Mouse (Mus musculus): ENCODE measurements around the gene Hells.

DNA sequence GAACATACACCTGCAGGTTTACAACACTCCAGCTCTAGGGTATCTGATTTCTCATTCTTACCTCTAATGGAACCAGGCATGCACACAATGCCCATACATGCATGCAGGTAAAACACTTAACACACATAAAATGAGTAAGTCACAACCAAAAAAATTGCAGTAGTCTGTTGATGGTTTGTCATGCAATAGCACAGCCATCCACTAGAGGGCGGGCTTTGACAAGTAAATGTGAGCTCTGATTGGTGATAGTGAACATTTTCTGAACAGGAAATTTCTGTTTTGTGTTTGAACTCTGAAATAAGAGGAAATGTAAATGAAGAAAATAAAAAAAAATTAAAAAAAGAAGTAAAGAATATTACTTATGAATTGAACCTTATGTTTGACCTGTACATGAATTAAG lies 51.3 kb downstream of the Hells start:
- TF ChIP-seq EP300 (IDR thresholded peaks at IDR 0.05; ENCODE audit: insufficient read depth, low read depth, low read length) (no peak), CTCF (IDR thresholded peaks at IDR 0.05; ENCODE audit: low read depth, low read length) (no peak), POLR2A (IDR thresholded peaks at IDR 0.05; ENCODE audit: insufficient read depth, low read length) (no peak)
